In the genomic region with DNA sequence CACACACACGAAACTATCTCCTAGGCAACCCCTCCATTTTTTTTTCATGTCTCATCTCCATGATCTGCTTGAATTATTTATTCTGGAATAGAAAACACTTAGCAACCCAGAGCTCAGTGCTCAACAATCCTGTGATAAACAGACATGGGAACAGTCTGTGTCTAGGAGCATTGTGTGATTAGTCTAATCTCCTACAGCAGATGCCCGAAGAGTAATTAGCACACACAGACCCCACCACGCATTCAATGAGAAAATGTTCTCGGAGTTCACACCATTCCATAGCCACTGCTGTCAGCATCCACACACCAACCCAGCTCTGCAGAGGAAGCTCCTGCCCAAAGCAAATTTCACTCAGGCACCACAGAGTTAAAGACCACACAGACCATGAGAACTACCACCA, we compare ENCODE assay signal across 23 mouse cellular contexts.
DNase-seq lines count a peak whose midpoint lies in the region; ATAC-seq and TF ChIP-seq lines count a peak whose summit lies in the region.
"Had no signal": no experiment of that assay in that cellular context is flagged by ENCODE, and none has a peak within 500 bp of the region (broad histone marks: within the 10 kb centered on the region; RNA-seq: fewer than 3 reads in every experiment).

No protein-coding gene starts in this region.

- no peak overlapping the region for H3K4me3 ChIP-seq in forebrain, embryonic 14.5 days (ENCODE audit: low read depth, low read length)
- no peak overlapping the region for H3K4me3 ChIP-seq in forebrain, embryonic 11.5 days (ENCODE audit: low read depth, low read length)
- no peak overlapping the region for H3K4me3 ChIP-seq in forebrain, postnatal 0 days (ENCODE audit: low read depth, low read length)
- no peak overlapping the region for H3K4me3 ChIP-seq in midbrain, embryonic 16.5 days (ENCODE audit: low read depth, low read length)
- H3K4me3 ChIP-seq: embryonic facial prominence, embryonic 12.5 days; erythroblast, embryonic 14.5 days; liver, embryonic 15.5 days had no signal

- TF ChIP-seq CTCF in forebrain, postnatal 0 days (IDR thresholded peaks at IDR 0.05; ENCODE audit: low read depth): no peak

- H3K27me3 ChIP-seq in forebrain, embryonic 14.5 days (replicated peaks; ENCODE audit: control insufficient read depth, insufficient read depth, low read length): no peaks in the 10 kb centered on the region
- no peaks in the 10 kb centered on the region for H3K27me3 ChIP-seq in forebrain, embryonic 11.5 days (ENCODE audit: control insufficient read depth, insufficient read depth, low read length)
- no peaks in the 10 kb centered on the region for H3K27me3 ChIP-seq in forebrain, postnatal 0 days (ENCODE audit: insufficient read depth, low read length)
- no peaks in the 10 kb centered on the region for H3K27me3 ChIP-seq in midbrain, embryonic 16.5 days (ENCODE audit: control insufficient read depth, insufficient read depth, low read depth, low read length)
- H3K27me3 ChIP-seq: embryonic facial prominence, embryonic 12.5 days had no signal

- no peaks in the 10 kb centered on the region; the same call in 1 of the 2 replicates for H3K4me1 ChIP-seq in forebrain, embryonic 14.5 days (ENCODE audit: control insufficient read depth, insufficient read depth, low read length)
- no peaks in the 10 kb centered on the region for H3K4me1 ChIP-seq in forebrain, embryonic 11.5 days (replicated peaks; ENCODE audit: control insufficient read depth, insufficient read depth, low read length)
- peaks cover 6% of the 10 kb centered on the region; the same call in 1 of the 2 replicates for H3K4me1 ChIP-seq in forebrain, postnatal 0 days (ENCODE audit: insufficient read depth)
- peaks cover 20% of the 10 kb centered on the region for H3K4me1 ChIP-seq in midbrain, embryonic 16.5 days (ENCODE audit: control insufficient read depth, insufficient read depth, low read length)
- H3K4me1 ChIP-seq: embryonic facial prominence, embryonic 12.5 days; liver, embryonic 15.5 days had no signal

- H3K9ac ChIP-seq in forebrain, embryonic 14.5 days (ENCODE audit: low read length): no peak overlapping the region
- no peak overlapping the region for H3K9ac ChIP-seq in forebrain, embryonic 11.5 days (ENCODE audit: low read length)
- H3K9ac ChIP-seq in forebrain, postnatal 0 days: no peak overlapping the region
- H3K9ac ChIP-seq in midbrain, embryonic 16.5 days (ENCODE audit: low read depth, low read length): no peak overlapping the region
- H3K9ac ChIP-seq: embryonic facial prominence, embryonic 12.5 days; liver, embryonic 15.5 days had no signal

- peak; percentile 85 for ATAC-seq in forebrain, embryonic 14.5 days
- no peak for ATAC-seq in forebrain, embryonic 11.5 days (replicated peaks; ENCODE audit: low FRiP score)
- ATAC-seq in forebrain, postnatal 0 days: peak; percentile 83
- no peak for ATAC-seq in midbrain, embryonic 16.5 days
- ATAC-seq: activated CD4-positive, CD25-positive, alpha-beta regulatory T cell, adult 4 months; inflammation-experienced regulatory T-cells, adult 6 months had no signal

- peak; percentile 74 for DNase-seq in forebrain, embryonic 14.5 days (ENCODE audit: low spot score)
- no peak for DNase-seq in forebrain, embryonic 11.5 days (ENCODE audit: low spot score)
- peak; percentile 51 to 81 for DNase-seq in layer of hippocampus, adult 18-20 months (ENCODE audit: low spot score in 2 of 2)
- no peak for DNase-seq in layer of hippocampus, adult 9-10 months (ENCODE audit: low spot score)
- no peak for DNase-seq in forebrain, postnatal 0 days
- DNase-seq in left cerebral cortex, adult 18-20 months (ENCODE audit: low spot score in 2 of 2): no peak
- DNase-seq: adrenal gland, postnatal 10 days; cerebellum, adult 18-20 months; gastrocnemius, postnatal 10 days; heart, adult 18-20 months; heart, postnatal 36 days; kidney, adult 2 months; kidney, postnatal 10 days; right cerebral cortex, postnatal 4 days; thymus, postnatal 14 days had no signal

- no peaks in the 10 kb centered on the region for H3K36me3 ChIP-seq in forebrain, embryonic 14.5 days (ENCODE audit: control insufficient read depth, insufficient read depth, low read length)
- no peaks in the 10 kb centered on the region for H3K36me3 ChIP-seq in forebrain, embryonic 11.5 days (ENCODE audit: control insufficient read depth, insufficient read depth, low read length)
- no peaks in the 10 kb centered on the region for H3K36me3 ChIP-seq in forebrain, postnatal 0 days (ENCODE audit: insufficient read depth)
- H3K36me3 ChIP-seq in midbrain, embryonic 16.5 days (ENCODE audit: control insufficient read depth, insufficient read depth, low read length): no peaks in the 10 kb centered on the region
- H3K36me3 ChIP-seq: embryonic facial prominence, embryonic 12.5 days; G1E; liver, embryonic 15.5 days had no signal

- 38% methylated on average over 4 of the region's 4 CpGs for WGBS in forebrain, embryonic 14.5 days
- WGBS in forebrain, embryonic 11.5 days: 70% methylated on average over 4 of the region's 4 CpGs
- 29% methylated on average over 4 of the region's 4 CpGs for WGBS in forebrain, postnatal 0 days
- WGBS in midbrain, embryonic 16.5 days: 28% methylated on average over 4 of the region's 4 CpGs

- H3K4me2 ChIP-seq in forebrain, embryonic 14.5 days (ENCODE audit: low read length): no peak overlapping the region
- no peak overlapping the region for H3K4me2 ChIP-seq in forebrain, embryonic 11.5 days (ENCODE audit: low read depth, low read length, severe bottlenecking)
- H3K4me2 ChIP-seq in forebrain, postnatal 0 days (ENCODE audit: low read depth): no peak overlapping the region
- no peak overlapping the region for H3K4me2 ChIP-seq in midbrain, embryonic 16.5 days (ENCODE audit: low read length)
- H3K4me2 ChIP-seq: embryonic facial prominence, embryonic 12.5 days; liver, embryonic 15.5 days had no signal

- no peak overlapping the region; the same call in 1 of the 2 replicates for H3K27ac ChIP-seq in forebrain, embryonic 14.5 days (ENCODE audit: low read depth, low read length)
- no peak overlapping the region for H3K27ac ChIP-seq in forebrain, embryonic 11.5 days (ENCODE audit: low read depth, low read length)
- no peak overlapping the region for H3K27ac ChIP-seq in forebrain, postnatal 0 days (ENCODE audit: low read depth, low read length)
- 0 out of 2 replicates have a peak overlapping the region, but pooled peaks have one; percentile 55 for H3K27ac ChIP-seq in midbrain, embryonic 16.5 days (ENCODE audit: low read length)
- H3K27ac ChIP-seq: embryonic facial prominence, embryonic 12.5 days; liver, embryonic 15.5 days; macrophage had no signal

- H3K9me3 ChIP-seq in forebrain, embryonic 14.5 days (replicated peaks; ENCODE audit: control insufficient read depth, low read length): no peaks in the 10 kb centered on the region
- no peaks in the 10 kb centered on the region for H3K9me3 ChIP-seq in forebrain, embryonic 11.5 days (ENCODE audit: control insufficient read depth, low read length)
- H3K9me3 ChIP-seq in forebrain, postnatal 0 days (ENCODE audit: low read length): no peaks in the 10 kb centered on the region
- H3K9me3 ChIP-seq in midbrain, embryonic 16.5 days (replicated peaks; ENCODE audit: control insufficient read depth, low read length, poor library complexity, severe bottlenecking): no peaks in the 10 kb centered on the region
- H3K9me3 ChIP-seq: embryonic facial prominence, embryonic 12.5 days; G1E; liver, embryonic 15.5 days had no signal

Comparison
In these comparisons a context has a peak if more than half of its experiments do, and no peak if none do; other contexts are left out.
1. ATAC-seq: peak in forebrain, embryonic 14.5 days (single experiment) and forebrain, postnatal 0 days (single experiment); none in forebrain, embryonic 11.5 days (single experiment) and midbrain, embryonic 16.5 days (single experiment).
2. DNase-seq: peak in forebrain, embryonic 14.5 days (single experiment) and layer of hippocampus, adult 18-20 months (2 of 2); none in forebrain, embryonic 11.5 days (single experiment), layer of hippocampus, adult 9-10 months (single experiment), forebrain, postnatal 0 days (single experiment) and left cerebral cortex, adult 18-20 months (0 of 2).